ENCODE assay signal across 8 mouse cellular contexts in the genomic region with DNA sequence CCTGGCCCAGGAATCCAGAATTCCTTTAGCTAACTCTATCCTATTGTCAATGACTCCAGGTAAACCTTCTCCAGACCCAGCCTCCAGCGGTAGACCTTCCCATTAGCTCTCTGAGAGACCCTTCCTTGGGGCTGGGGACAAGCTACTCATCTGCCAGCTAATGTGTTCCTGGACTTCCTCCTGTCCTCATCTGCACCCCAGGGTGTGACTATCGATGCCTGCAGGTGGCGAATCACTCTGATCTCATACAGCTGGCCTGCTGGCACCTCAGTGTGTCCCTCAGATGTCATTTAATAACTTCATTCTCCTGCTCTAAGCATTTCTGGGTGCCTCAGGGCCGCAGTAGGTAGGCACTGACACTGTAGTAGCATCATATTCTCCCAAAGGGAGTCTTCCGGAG. TPM values are rescaled to one million over a fixed set of nuclear protein-coding genes. Genes with fewer than 3 reads are reported as not detected.
DNase-seq lines count a peak whose midpoint lies in the region; ATAC-seq lines count a peak whose summit lies in the region.

No protein-coding gene starts in this region.

- no peak overlapping the region for H3K9ac ChIP-seq in intestine, embryonic 15.5 days
- H3K9ac ChIP-seq in stomach, embryonic 15.5 days = no peak overlapping the region

- WGBS in heart, embryonic 10.5 days = 72% methylated on average over 5 of the region's 5 CpGs
- 77% methylated on average over 5 of the region's 5 CpGs for WGBS in intestine, embryonic 15.5 days
- 72% methylated on average over 5 of the region's 5 CpGs for WGBS in stomach, embryonic 15.5 days

- H3K4me1 ChIP-seq in heart, embryonic 10.5 days = peaks cover 48% of the 10 kb centered on the region
- peaks cover 82% of the 10 kb centered on the region for H3K4me1 ChIP-seq in megakaryocyte, embryonic 14.5 days
- H3K4me1 ChIP-seq in intestine, embryonic 15.5 days (replicated peaks) = peaks cover 17% of the 10 kb centered on the region
- H3K4me1 ChIP-seq in stomach, embryonic 15.5 days = peaks cover 23% of the 10 kb centered on the region

- H3K36me3 ChIP-seq in heart, embryonic 10.5 days = no peaks in the 10 kb centered on the region
- H3K36me3 ChIP-seq in megakaryocyte, embryonic 14.5 days (replicated peaks; ENCODE audit: low read length) = no peaks in the 10 kb centered on the region
- H3K36me3 ChIP-seq in intestine, embryonic 15.5 days = no peaks in the 10 kb centered on the region
- H3K36me3 ChIP-seq in stomach, embryonic 15.5 days = no peaks in the 10 kb centered on the region

- peak overlapping the region; percentile 86 for H3K27ac ChIP-seq in heart, embryonic 10.5 days
- H3K27ac ChIP-seq in intestine, embryonic 15.5 days = peak overlapping the region; percentile 67; the same call in 1 of the 2 replicates
- peak overlapping the region; percentile 42; the same call in 1 of the 2 replicates for H3K27ac ChIP-seq in stomach, embryonic 15.5 days

- H3K27me3 ChIP-seq in heart, embryonic 10.5 days (ENCODE audit: insufficient read depth, poor library complexity, severe bottlenecking) = no peaks in the 10 kb centered on the region
- peaks cover 17% of the 10 kb centered on the region for H3K27me3 ChIP-seq in megakaryocyte, embryonic 14.5 days (replicated peaks)
- H3K27me3 ChIP-seq in intestine, embryonic 15.5 days (replicated peaks) = no peaks in the 10 kb centered on the region
- H3K27me3 ChIP-seq in stomach, embryonic 15.5 days (replicated peaks) = no peaks in the 10 kb centered on the region

- H3K4me2 ChIP-seq in intestine, embryonic 15.5 days (replicated peaks) = peak overlapping the region; percentile 76
- H3K4me2 ChIP-seq in stomach, embryonic 15.5 days = 0 out of 2 replicates have a peak overlapping the region, but pooled peaks have one; percentile 70

- peak overlapping the region; percentile 57; the same call in 1 of the 2 replicates for H3K4me3 ChIP-seq in heart, embryonic 10.5 days
- H3K4me3 ChIP-seq in megakaryocyte, embryonic 14.5 days (replicated peaks) = peak overlapping the region; percentile 90
- no peak overlapping the region for H3K4me3 ChIP-seq in intestine, embryonic 15.5 days (replicated peaks)
- no peak overlapping the region for H3K4me3 ChIP-seq in stomach, embryonic 15.5 days (replicated peaks)

- DNase-seq in heart, embryonic 10.5 days (ENCODE audit: low spot score) = no peak
- DNase-seq in heart, adult 8-10 months (ENCODE audit: low spot score) = no peak
- no peak for DNase-seq in gastrocnemius, adult 8-10 months (ENCODE audit: low spot score in 2 of 2)

- ATAC-seq in megakaryocyte, adult 5-6 weeks (ENCODE audit: poor library complexity, severe bottlenecking) = no peak
- no peak for ATAC-seq in intestine, embryonic 15.5 days
- no peak for ATAC-seq in stomach, embryonic 15.5 days (ENCODE audit: insufficient read depth, low FRiP score, low read depth)
- ATAC-seq in megakaryocyte-erythroid progenitor cell, adult 5-6 weeks (replicated peaks; ENCODE audit: low FRiP score, low TSS enrichment, poor library complexity, severe bottlenecking) = no peak

- H3K9me3 ChIP-seq in heart, embryonic 10.5 days = no peaks in the 10 kb centered on the region
- H3K9me3 ChIP-seq in megakaryocyte, embryonic 14.5 days = peaks cover 6% of the 10 kb centered on the region; the same call in 1 of the 2 replicates
- H3K9me3 ChIP-seq in intestine, embryonic 15.5 days = no peaks in the 10 kb centered on the region
- H3K9me3 ChIP-seq in stomach, embryonic 15.5 days = no peaks in the 10 kb centered on the region

RNA-seq across cellular contexts. Expression of a gene that starts 16.8 kb away (rescaled TPM):
- polyA plus RNA-seq in heart, embryonic 10.5 days (2016; fragmentation: Nextera tagmentation; extraction: Ambion mirVana) = 74.0 and 84.2 TPM in 2 replicates
- 10 to 100 TPM; 39.8 to 46.9 (median 44.4) TPM for total RNA-seq in heart, adult 8-10 months (2022)
- 36.5 and 52.2 TPM in 2 replicates for polyA plus RNA-seq in megakaryocyte, embryonic 14.5 days (2012; ENCODE audit: insufficient read depth, low replicate concordance)
- total RNA-seq in megakaryocyte, adult 5-6 weeks (2015) = 18.9 and 26.4 TPM in 2 replicates
- total RNA-seq in megakaryocyte, adult 5-6 weeks (2017) = 17.5 and 21.4 TPM in 2 replicates
- polyA plus RNA-seq in intestine, embryonic 15.5 days (2015; fragmentation: Nextera tagmentation; extraction: Ambion mirVana) = 51.6 and 52.0 TPM in 2 replicates
- 63.7 and 66.5 TPM in 2 replicates for polyA plus RNA-seq in stomach, embryonic 15.5 days (2015; fragmentation: Nextera tagmentation; extraction: Ambion mirVana)
- 10 to 100 TPM; 27.1 to 33.7 (median 28.7) TPM for total RNA-seq in gastrocnemius, adult 8-10 months (2022)
- 31.3 and 51.5 TPM in 2 replicates for total RNA-seq in megakaryocyte-erythroid progenitor cell, adult 5-6 weeks (2014; fragmentation: Nextera tagmentation)
- 19.8 and 23.8 TPM in 2 replicates for total RNA-seq in megakaryocyte-erythroid progenitor cell, adult 5-6 weeks (2017)

RNA-seq across cellular contexts. Expression of a gene that starts 17.9 kb away (rescaled TPM):
- 0.24 and 0.27 TPM in 2 replicates for polyA plus RNA-seq in heart, embryonic 10.5 days (2016; fragmentation: Nextera tagmentation; extraction: Ambion mirVana)
- total RNA-seq in heart, adult 8-10 months (2022) = 1 to 10 TPM; 1.2 to 9.8 (median 5.1) TPM
- polyA plus RNA-seq in megakaryocyte, embryonic 14.5 days (2012; ENCODE audit: insufficient read depth, low replicate concordance) = 12.9 and 33.1 TPM in 2 replicates
- 24.0 and 25.4 TPM in 2 replicates for total RNA-seq in megakaryocyte, adult 5-6 weeks (2015)
- total RNA-seq in megakaryocyte, adult 5-6 weeks (2017) = 26.9 and 30.4 TPM in 2 replicates
- 0.09 and 0.14 TPM in 2 replicates for polyA plus RNA-seq in intestine, embryonic 15.5 days (2015; fragmentation: Nextera tagmentation; extraction: Ambion mirVana)
- polyA plus RNA-seq in stomach, embryonic 15.5 days (2015; fragmentation: Nextera tagmentation; extraction: Ambion mirVana) = 0.12 and 0.17 TPM in 2 replicates
- total RNA-seq in gastrocnemius, adult 8-10 months (2022) = under 1 TPM; 0.16 to 0.86 (median 0.30) TPM
- 4.2 and 4.8 TPM in 2 replicates for total RNA-seq in megakaryocyte-erythroid progenitor cell, adult 5-6 weeks (2014; fragmentation: Nextera tagmentation)
- total RNA-seq in megakaryocyte-erythroid progenitor cell, adult 5-6 weeks (2017) = 52.4 and 77.0 TPM in 2 replicates

RNA-seq across cellular contexts. Expression of a gene that starts 31.5 kb away (rescaled TPM):
- polyA plus RNA-seq in heart, embryonic 10.5 days (2016; fragmentation: Nextera tagmentation; extraction: Ambion mirVana) = 23.2 and 27.8 TPM in 2 replicates
- 10 to 100 TPM in 1 of 4 experiments, 1 to 10 TPM in 3; 8.8 to 12.7 (median 9.4) TPM for total RNA-seq in heart, adult 8-10 months (2022)
- 13.3 and 50.4 TPM in 2 replicates for polyA plus RNA-seq in megakaryocyte, embryonic 14.5 days (2012; ENCODE audit: insufficient read depth, low replicate concordance)
- total RNA-seq in megakaryocyte, adult 5-6 weeks (2015) = 3.4 TPM in 2 replicates
- 9.0 and 11.5 TPM in 2 replicates for total RNA-seq in megakaryocyte, adult 5-6 weeks (2017)
- polyA plus RNA-seq in intestine, embryonic 15.5 days (2015; fragmentation: Nextera tagmentation; extraction: Ambion mirVana) = 21.7 and 23.4 TPM in 2 replicates
- polyA plus RNA-seq in stomach, embryonic 15.5 days (2015; fragmentation: Nextera tagmentation; extraction: Ambion mirVana) = 24.9 and 26.1 TPM in 2 replicates
- 10 to 100 TPM in 3 of 4 experiments, 1 to 10 TPM in 1; 8.9 to 13.9 (median 11.2) TPM for total RNA-seq in gastrocnemius, adult 8-10 months (2022)
- 17.2 and 36.6 TPM in 2 replicates for total RNA-seq in megakaryocyte-erythroid progenitor cell, adult 5-6 weeks (2014; fragmentation: Nextera tagmentation)
- 34.9 and 47.7 TPM in 2 replicates for total RNA-seq in megakaryocyte-erythroid progenitor cell, adult 5-6 weeks (2017)

RNA-seq across cellular contexts. Expression of a gene that starts 31.8 kb away (rescaled TPM):
- 12.0 and 16.2 TPM in 2 replicates for polyA plus RNA-seq in heart, embryonic 10.5 days (2016; fragmentation: Nextera tagmentation; extraction: Ambion mirVana)
- total RNA-seq in heart, adult 8-10 months (2022) = 10 to 100 TPM; 31.6 to 66.7 (median 47.6) TPM
- polyA plus RNA-seq in megakaryocyte, embryonic 14.5 days (2012; ENCODE audit: insufficient read depth, low replicate concordance) = 21.5 and 54.3 TPM in 2 replicates
- total RNA-seq in megakaryocyte, adult 5-6 weeks (2015) = 4.1 and 4.2 TPM in 2 replicates
- total RNA-seq in megakaryocyte, adult 5-6 weeks (2017) = 0.45 TPM in 1 of 2 replicates, not detected in the other
- polyA plus RNA-seq in intestine, embryonic 15.5 days (2015; fragmentation: Nextera tagmentation; extraction: Ambion mirVana) = 3.1 and 4.8 TPM in 2 replicates
- 7.8 and 8.9 TPM in 2 replicates for polyA plus RNA-seq in stomach, embryonic 15.5 days (2015; fragmentation: Nextera tagmentation; extraction: Ambion mirVana)
- 1 to 10 TPM; 2.8 to 6.3 (median 4.1) TPM for total RNA-seq in gastrocnemius, adult 8-10 months (2022)
- total RNA-seq in megakaryocyte-erythroid progenitor cell, adult 5-6 weeks (2014; fragmentation: Nextera tagmentation) = 4.3 and 6.5 TPM in 2 replicates
- 0.30 TPM in 1 of 2 replicates, not detected in the other for total RNA-seq in megakaryocyte-erythroid progenitor cell, adult 5-6 weeks (2017)

RNA-seq across cellular contexts. Expression of a gene that starts 45.4 kb away (rescaled TPM):
- polyA plus RNA-seq in heart, embryonic 10.5 days (2016; fragmentation: Nextera tagmentation; extraction: Ambion mirVana) = 22.4 and 26.0 TPM in 2 replicates
- 100 to 1,000 TPM; 137 to 160 (median 149) TPM for total RNA-seq in heart, adult 8-10 months (2022)
- 6.1 and 8.4 TPM in 2 replicates for polyA plus RNA-seq in megakaryocyte, embryonic 14.5 days (2012; ENCODE audit: insufficient read depth, low replicate concordance)
- 0.48 TPM in 1 of 2 replicates, not detected in the other for total RNA-seq in megakaryocyte, adult 5-6 weeks (2015)
- total RNA-seq in megakaryocyte, adult 5-6 weeks (2017) = not detected in 2 replicates
- polyA plus RNA-seq in intestine, embryonic 15.5 days (2015; fragmentation: Nextera tagmentation; extraction: Ambion mirVana) = 11.3 and 12.5 TPM in 2 replicates
- 10.6 and 13.9 TPM in 2 replicates for polyA plus RNA-seq in stomach, embryonic 15.5 days (2015; fragmentation: Nextera tagmentation; extraction: Ambion mirVana)
- 1,000 to 10,000 TPM; 1,093 to 1,223 (median 1,133) TPM for total RNA-seq in gastrocnemius, adult 8-10 months (2022)
- total RNA-seq in megakaryocyte-erythroid progenitor cell, adult 5-6 weeks (2014; fragmentation: Nextera tagmentation) = not detected in 2 replicates
- not detected in 2 replicates for total RNA-seq in megakaryocyte-erythroid progenitor cell, adult 5-6 weeks (2017)

Comparison
In these comparisons a context has a peak if more than half of its experiments do, and no peak if none do; other contexts are left out.
1. H3K4me3 ChIP-seq: peak in heart, embryonic 10.5 days (single experiment) and megakaryocyte, embryonic 14.5 days (single experiment); none in intestine, embryonic 15.5 days (single experiment) and stomach, embryonic 15.5 days (single experiment).
2. Peak in every context shown above with its lines, with median percentiles within 50 percentile points of each other: H3K27ac ChIP-seq.